17 mouse cellular contexts compared by ENCODE assay signal in genomic region chr17:43074391-43074790, GRCm38 (mm10).
"Had no signal": no experiment of that assay in that cellular context is flagged by ENCODE, and none has a peak within 500 bp of the region (broad histone marks: within the 10 kb centered on the region; RNA-seq: fewer than 3 reads in every experiment).

No protein-coding gene starts in this region.

- H3K27me3 ChIP-seq: liver, embryonic 13.5 days; lung, embryonic 15.5 days; megakaryocyte, embryonic 14.5 days; midbrain, embryonic 13.5 days; neural tube, embryonic 12.5 days; neural tube, embryonic 15.5 days had no signal

- H3K27ac ChIP-seq: hindbrain, postnatal 0 days; lung, embryonic 15.5 days; midbrain, embryonic 10.5 days; midbrain, embryonic 13.5 days; neural tube, embryonic 12.5 days; neural tube, embryonic 15.5 days had no signal

- H3K9ac ChIP-seq: liver, embryonic 13.5 days; lung, embryonic 15.5 days; midbrain, embryonic 13.5 days; neural tube, embryonic 12.5 days; neural tube, embryonic 15.5 days had no signal

- DNase-seq: kidney, adult 18-20 months; kidney, postnatal 14 days; kidney, postnatal 4 days; liver, embryonic 13.5 days; lung, adult 18-20 months; lung, postnatal 10 days; lung, postnatal 36 days; thymus, postnatal 25 days had no signal

- H3K36me3 ChIP-seq: lung, embryonic 15.5 days had no signal

- ATAC-seq: hindbrain, postnatal 0 days; inflammation-experienced regulatory T-cells, adult 6 months; intestine, embryonic 16.5 days; midbrain, embryonic 13.5 days had no signal

- H3K4me3 ChIP-seq: liver, embryonic 13.5 days; lung, embryonic 15.5 days; megakaryocyte, embryonic 14.5 days; midbrain, embryonic 10.5 days; midbrain, embryonic 13.5 days; neural tube, embryonic 12.5 days; neural tube, embryonic 15.5 days had no signal

- H3K4me2 ChIP-seq: liver, embryonic 13.5 days; lung, embryonic 15.5 days; midbrain, embryonic 13.5 days; neural tube, embryonic 12.5 days; neural tube, embryonic 15.5 days had no signal

- H3K9me3 ChIP-seq: liver, embryonic 13.5 days; lung, embryonic 15.5 days; megakaryocyte, embryonic 14.5 days; midbrain, embryonic 10.5 days; midbrain, embryonic 13.5 days; neural tube, embryonic 12.5 days; neural tube, embryonic 15.5 days had no signal
